Mouse (Mus musculus) adrenal gland, postnatal 10 days (tissue): ENCODE results near the gene Mtrex. TPM values are rescaled to one million over a fixed set of nuclear protein-coding genes. Genes with fewer than 3 reads are reported as not detected.

Experiments used
- DNase-seq: peaks from one replicate; pipeline ENCODE4 v3.0.0; 2021; ENCODE audit warnings: mixed read lengths
- total RNA-seq, 2 experiments: library from RNA; stranded (reverse); gene quantifications; 2 replicates each; pipeline ENCODE4 v1.2.3; 2021

Mtrex gene
- total RNA-seq, 2 experiments from 2014 or later = 34.9 to 38.7 TPM

DNA sequence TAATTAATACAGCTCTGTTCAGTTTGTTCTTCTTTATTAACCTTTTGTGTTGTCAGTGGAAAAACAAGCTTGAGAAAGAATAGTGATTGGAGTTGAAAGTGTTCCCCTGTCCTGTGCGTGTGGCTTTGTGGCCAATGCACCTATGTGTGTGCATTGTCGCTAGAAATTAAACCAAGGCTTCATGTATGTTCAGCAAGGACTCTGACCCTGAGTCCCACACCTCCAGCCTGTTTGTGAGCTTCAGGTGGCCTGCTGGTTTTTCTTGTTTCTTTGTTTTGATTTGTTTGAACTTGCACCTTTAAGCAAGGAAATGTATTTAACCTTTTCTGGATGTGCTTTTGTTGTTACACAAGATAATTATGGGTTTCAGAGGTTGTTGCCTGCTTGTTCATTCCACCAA lies 97.6 kb downstream of the Mtrex start:
- DNase-seq = no peak

DNA sequence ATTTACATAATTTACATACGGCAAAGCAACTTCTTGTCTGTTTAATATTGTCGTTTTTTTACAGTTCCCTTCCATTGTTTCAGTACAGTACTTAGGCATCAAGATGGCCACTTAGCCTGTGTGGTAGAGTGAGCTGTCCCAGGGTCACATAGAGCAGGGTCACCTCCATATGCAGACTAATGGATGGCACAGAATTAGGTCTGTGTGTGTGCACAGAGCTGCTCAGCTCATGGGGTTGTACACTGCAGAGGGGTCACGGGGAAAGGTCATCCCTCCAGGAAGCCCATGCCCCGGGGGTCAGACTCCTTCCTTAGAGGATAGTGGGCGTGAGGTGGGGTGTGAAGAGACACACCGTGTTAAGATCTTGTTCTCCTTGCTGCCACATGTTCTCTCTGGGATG lies 101.7 kb downstream of the Mtrex start:
- DNase-seq = no peak

DNA sequence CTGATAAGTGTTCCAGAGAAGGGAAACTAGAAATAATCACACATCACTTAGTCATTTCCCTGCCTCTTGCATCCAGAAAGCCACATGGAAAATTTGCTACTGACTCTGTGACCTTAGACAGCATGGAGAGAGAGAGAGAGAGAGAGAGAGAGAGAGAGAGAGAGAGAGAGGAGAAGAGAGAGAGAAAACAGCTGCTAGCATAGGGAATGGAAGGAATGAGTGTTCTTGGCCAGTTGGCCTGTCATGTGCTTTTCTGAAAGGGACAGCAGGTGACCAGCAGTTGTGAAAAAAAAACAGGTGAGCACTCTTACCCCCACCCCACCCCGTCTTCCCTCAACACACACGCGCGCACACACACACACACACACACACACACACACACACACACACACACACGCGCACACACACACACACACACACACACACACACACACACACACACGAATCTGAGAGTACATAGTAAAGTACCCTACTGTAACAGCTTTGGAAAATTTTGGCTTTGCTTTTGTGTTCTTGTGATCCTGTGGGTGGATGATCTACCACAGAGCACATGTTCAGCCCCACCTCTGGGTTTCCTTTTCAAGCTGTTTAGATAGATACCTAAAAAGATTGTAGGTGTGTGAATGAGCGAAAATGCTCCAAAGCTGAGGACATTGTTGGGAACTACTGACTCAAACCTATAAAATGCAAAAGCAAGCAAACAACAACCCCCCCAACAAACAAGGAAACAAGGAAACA lies 103.1 kb downstream of the Mtrex start:
- no peak for DNase-seq

GRCm38 (mm10) chr13:112823236-112823910 lies 103.8 kb downstream of the Mtrex start:
- DNase-seq = no peak

GRCm38 (mm10) chr13:112822413-112822812 lies 104.8 kb downstream of the Mtrex start:
- no peak for DNase-seq

GRCm38 (mm10) chr13:112818125-112818524 lies 109.1 kb downstream of the Mtrex start:
- no peak for DNase-seq

Other genes with a start within 250 kb of the Mtrex start
- gene Plpp1, start 126.6 kb downstream of the Mtrex start, total RNA-seq = 100 to 1,000 TPM; 137 to 155 TPM
- gene Dhx29, start 56 bp upstream of the Mtrex start, total RNA-seq = 10 to 100 TPM; 12.5 to 13.0 TPM
- gene Ccno, start 60.4 kb upstream of the Mtrex start, total RNA-seq = 1 to 10 TPM in 1 of 2 experiments, under 1 TPM in 1; 0.30 to 1.2 TPM
- gene Mcidas, start 66.4 kb upstream of the Mtrex start, total RNA-seq = not detected
- gene Cdc20b, start 107.7 kb upstream of the Mtrex start, total RNA-seq = not detected
- 10 to 100 TPM; 66.0 to 77.3 TPM for gene Gpx8, start 119.0 kb upstream of the Mtrex start, total RNA-seq
- gene Gzma, start 173.6 kb upstream of the Mtrex start, total RNA-seq = under 1 TPM; 0.51 to 0.82 TPM